Mouse (Mus musculus) layer of hippocampus, postnatal 25 days (tissue): Measurements from ENCODE around the gene Cfap43. TPM values are rescaled to one million over a fixed set of nuclear protein-coding genes. Genes with fewer than 3 reads are reported as not detected.

Experiments used
- DNase-seq, 2 experiments: peaks; one replicate each; pipeline ENCODE4 v3.0.0; 2022; ENCODE audit warnings: mixed read lengths in 2 of 2, low spot score in 1 of 2; ENCODE audit errors: extremely low spot score in 1 of 2
- total RNA-seq, 2 experiments: library from RNA; stranded (reverse); gene quantifications; 2 replicates each; pipeline ENCODE4 v1.2.3; 2021

The Cfap43 gene
- total RNA-seq, 2 experiments from 2014 or later: 0.74 to 1.3 TPM

DNA sequence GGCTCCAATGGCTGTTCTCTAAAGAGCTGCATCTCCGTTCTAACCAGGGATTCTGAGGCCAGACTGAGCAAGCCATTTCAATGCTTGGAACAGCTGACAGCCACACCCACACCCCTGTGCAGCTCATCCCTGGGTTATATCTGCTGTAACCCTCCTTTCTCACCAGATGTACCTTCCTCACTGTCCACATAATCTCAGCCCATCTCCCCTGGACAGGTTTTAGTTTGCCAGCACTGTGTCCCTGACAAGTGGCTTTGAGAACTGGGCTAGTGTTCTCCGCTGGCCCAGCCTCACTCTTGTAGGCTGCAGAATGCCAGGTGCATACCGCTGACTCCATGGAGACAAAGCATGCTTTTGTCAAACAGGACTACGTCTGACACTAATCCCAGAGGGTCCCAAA, 1.7 kb downstream of the Cfap43 start:
- DNase-seq: no peak

DNA sequence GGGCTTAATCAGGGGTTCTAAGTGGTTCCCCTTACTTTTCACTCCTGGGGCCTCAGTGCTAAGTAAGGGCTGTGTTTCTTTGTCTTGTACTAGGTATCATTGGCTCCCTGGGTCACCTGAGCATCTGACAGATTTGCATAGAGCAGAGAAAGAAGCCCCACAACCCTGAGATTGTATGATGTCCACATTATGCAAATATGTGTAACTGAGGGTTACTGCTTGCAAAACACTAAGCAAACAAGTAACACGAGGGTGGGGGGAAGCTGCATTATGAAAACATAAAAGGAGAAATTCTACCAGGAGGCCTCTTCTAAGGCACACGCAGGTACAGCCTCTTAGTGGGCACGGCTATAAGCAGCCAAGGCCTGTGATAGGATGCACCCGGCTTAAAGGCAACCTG, 3.8 kb downstream of the Cfap43 start:
- no peak for DNase-seq

DNA sequence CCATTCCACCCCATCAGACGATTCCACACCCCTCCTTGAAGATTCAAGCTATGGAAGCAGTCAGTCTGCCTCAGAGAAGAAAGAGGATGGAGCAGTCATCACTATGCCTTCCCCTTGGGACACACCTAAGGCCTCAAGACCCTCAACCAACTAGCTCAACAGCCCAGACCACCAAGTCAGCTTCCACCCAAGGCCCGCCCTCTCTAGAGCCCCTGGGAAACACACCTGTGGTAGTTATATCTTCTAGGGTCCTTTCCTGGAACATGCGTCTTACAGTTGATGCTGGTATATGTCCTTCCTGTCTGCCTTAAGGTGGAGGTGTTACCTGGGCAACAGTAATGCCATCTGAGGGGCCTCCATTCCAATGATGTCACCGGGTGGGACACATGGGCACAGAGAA, 4.9 kb downstream of the Cfap43 start:
- DNase-seq: no peak

DNA sequence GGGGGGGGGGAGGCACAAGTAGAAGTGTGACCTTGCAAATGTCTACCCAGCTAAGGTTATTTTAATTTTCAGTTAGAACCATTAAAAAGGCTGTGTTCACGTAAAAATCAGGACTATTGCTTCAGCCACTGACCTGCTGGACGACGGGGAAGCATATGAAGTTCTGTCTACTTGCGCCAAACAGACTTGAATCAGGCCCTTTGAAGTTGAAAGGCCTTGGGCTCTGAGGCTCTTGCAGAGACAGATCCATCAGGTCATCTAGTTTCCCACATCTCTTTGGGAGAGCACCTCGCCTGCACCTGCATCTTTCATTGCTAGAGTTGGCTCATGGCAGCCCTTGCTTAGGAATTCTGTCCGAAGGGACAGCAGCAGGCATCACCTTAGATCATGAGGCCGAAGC, 5.7 kb downstream of the Cfap43 start:
- no peak for DNase-seq

DNA sequence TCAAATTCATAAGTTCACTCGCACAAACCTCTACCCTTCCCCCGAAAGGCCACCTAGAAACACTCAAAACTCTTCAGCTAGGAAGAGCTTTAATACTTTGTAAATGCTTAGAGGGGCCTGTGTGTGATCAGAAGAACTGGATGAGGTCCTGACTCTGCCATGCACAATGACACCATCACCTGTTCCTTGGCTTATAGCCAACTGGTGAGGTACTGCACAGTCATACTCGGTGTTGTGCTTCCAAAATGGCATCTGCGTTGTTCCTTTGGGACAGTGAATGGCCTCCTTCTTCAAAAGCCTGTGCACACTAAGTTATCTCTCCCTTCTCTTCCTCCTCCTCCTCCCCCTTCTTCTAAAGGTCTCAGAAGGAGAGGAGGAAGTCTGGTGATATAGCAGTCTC, 8.3 kb downstream of the Cfap43 start:
- DNase-seq: no peak

DNA sequence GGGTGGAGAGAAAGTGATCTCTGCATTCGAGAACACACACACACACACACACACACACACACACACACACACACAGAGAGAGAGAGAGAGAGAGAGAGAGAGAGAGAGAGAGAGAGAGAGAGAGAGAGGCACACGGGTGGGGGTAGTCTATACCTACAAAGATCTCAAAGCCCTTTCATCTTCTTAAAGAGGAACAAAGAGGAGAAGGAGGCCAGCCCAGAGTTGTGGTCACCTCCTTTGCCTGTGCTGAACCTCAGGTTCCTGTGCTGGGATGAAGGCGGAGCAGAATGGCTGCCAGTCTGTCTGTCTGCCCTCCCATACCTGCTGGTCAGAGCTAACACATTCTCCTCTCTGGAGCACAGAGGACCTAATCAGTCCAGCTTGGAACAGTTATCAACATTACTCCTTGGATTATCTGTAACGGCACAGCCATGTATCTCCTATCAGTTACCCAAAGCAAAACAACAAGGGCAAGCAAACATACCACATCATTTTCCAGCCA, 8.9 kb downstream of the Cfap43 start:
- no peak for DNase-seq

DNA sequence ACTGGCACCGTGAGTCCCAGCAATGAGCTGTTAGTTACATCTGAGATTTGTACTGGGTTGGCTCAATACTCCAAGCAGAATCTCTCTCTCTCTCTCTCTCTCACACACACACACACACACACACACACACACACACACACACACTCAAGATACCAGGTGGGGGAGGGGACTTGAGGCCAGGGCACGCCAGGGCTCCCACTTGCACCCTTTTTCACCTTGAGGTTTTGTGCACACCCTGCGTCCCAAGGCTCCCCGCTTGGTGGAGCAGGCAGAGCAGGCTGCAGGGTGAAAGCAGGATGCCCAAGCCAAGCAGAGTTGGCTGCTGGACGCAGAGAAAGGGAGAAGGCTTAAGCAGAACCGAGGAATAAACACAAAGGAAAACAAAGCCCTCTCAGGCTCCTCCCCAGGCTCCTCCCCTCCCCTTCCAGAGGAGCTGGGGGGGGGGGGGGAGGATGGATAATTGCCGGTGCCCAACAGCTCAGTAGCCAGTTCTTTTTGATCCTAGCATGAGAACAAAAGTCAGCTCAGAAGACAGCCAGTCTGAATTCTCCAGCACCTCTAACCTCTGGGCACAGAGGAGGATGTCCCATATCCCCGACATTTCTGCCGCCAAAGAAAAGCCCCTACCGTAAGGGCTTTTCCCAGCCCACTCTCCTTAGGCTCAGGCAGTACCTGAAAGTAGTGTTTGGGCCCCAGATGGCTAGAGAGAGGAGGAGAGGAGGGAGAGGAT, 9.5 kb downstream of the Cfap43 start:
- DNase-seq: no peak

DNA sequence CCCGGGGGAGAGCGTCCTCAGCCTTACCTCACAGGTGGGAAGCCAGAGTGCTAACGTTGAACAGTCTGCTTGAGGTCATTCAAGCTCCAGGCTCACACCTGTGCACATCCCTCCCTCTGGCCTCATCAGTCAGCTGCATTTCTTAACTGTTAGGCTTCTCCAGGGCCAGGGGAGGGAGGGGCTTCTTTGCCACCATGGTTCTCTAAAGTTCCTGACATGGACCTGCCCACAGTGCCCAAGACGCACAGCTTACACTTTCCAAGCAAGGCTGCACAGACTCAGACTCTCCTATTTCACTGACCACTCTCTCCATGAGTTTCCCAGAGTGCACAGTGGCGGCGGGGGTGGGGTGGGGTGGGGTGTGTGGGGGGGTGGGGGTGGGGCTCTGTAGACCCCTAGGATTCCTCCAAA, 10.1 kb downstream of the Cfap43 start:
- no peak for DNase-seq

DNA sequence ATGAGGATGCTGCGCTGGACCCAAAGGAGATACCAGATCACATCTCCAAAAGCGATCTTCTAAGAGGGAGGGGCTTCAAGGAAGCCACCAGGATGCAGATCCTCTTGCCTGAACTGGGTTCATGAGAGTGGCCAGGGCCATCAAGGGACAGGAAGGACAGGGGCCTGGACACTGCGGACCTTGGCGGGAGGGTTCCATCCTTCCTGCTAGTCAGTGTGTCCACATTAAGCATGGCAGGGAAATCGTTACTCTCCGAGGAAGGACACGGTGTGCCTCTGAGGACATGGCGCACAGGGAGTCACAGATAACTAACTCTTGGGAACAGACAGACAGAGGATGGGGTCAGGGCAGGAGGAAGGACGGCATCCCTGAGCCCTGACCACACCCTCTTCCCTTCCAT, 11.5 kb downstream of the Cfap43 start:
- DNase-seq: no peak

DNA sequence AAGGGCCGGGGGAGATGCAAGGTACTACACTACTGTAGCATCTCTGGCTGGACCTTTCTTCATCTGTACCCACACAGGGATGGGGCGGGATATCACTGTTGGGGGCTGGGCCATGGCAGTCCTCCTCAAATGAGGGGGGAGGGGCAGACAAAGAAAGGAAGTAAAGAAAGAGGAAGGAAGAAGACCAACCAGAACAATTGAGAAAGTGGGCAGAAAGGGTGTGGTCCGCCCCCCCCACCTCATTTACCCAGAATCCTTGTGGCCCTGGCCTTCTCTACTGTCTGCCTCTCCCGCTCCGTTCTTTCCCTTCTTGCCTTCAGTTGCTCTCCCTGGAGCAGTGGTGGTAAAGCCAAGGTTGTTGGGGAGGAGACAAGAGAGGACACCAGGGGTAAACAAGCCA, 13.5 kb downstream of the Cfap43 start:
- no peak for DNase-seq

DNA sequence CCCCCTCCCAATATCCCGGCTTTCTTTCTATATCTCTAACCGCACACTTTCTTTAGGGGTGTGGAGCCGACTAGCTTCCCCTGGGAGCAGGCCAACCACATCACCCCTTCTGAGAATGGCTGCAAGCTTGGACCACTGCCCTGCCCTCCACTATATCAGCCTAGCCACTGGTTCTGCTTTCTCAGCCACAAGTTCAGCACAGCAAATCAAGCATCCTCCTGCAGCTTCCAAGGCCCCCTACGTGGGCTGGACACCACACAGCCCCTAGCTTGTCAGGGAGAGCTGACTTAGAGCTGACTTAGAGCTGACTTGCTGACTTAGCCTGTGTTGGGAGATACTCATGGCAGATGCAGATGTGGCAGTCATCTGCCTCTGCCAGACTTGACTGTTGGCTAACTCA, 14.0 kb downstream of the Cfap43 start:
- no peak for DNase-seq

DNA sequence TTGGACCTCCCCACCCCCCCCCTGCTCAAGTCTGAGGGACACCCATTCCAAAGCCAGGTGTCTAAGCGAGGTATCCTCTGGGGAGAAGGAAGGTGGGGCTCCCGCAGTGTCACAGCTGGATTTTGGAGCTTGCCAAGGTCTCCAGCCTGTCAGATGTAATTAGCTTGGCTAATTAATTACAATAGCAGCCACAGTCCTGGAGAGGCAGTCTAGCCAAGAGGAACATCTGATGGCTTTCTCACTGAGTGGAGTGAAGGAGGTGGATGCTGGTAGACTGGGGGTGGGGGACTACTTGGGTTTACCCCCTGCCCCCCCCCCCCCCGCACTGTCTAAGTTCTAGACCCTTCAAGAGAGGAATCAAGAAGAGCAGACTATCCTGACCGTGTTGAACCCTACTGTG, 15.4 kb downstream of the Cfap43 start:
- no peak for DNase-seq

DNA sequence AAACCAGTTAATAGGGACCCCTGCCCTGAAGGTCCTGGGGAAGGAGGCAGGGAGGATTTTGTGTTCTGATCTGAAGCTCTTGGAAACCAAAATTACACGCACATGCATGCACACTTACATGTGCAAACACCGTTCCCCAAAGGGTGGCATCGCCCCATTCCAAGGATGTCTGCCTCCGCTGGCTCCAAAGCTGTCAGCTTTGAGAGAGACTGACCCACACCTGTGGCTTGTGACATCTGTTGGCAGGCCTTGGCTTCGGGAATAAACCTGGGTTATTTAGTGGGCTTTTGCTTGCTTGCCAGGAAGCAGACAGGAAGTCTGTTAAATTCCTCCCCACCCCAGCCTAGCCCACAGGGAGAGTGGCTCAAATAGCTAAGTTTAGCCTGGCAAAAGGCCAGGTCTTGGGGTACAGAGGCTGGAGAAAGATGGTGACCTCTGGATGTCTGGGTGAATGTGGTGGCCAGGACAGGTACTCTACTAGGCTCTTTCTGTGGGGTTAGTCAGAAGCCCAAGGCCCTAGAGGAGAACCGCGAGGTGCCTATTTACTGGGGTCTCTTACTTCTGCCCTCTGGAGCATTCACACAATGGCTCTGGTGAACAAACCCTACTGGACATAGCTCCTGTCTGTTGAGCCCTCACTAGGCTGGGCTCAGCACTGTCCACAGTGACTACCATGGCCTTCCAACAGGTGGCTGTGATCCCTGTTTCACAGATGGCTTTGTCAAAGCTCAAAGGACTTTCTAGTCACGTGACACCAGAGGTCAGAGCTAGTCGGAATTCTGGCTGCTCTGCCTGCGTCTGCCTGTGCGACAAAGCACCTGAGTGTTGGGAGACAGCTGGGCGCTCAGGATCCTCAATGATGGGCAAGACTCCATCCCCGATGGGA, 16.5 kb downstream of the Cfap43 start:
- DNase-seq: no peak

DNA sequence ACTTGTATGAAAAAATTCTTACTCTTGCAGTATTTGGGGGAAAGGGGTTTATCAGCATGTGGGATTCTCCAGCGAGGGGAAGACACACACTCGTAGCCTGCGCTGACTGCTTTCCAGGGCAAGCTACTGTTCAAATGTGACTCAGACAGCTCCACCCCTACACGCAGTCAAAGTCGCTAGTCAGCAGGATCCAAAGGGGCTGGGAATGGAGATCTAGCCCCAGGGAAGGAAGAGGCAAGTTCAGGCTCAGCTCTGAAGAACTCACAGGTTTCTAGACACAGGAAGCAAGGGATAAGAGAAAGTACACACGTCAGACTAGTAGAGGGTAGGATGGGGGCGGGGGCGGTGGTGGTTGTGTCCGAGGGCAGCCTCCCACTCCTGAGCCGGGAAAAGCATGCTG, 18.5 kb downstream of the Cfap43 start:
- DNase-seq: no peak

DNA sequence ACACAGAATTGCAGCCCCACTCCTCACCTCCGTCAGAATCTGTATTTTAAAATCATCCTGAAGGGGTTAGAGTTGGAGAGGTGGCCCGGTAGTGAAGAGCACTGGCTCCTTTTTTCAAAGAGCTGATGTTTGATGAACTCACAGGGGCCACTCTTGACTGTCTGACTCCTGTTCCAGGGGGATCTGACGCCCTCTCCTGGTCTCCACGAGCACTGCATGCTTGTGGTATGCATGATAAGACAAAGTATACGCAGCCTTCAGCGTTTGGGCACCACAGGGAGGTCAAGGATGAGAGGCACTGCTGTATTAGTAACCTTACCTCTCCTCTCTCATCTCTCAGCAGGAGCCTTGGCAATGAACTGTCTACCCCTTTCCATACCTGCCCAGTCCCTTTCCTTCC, 19.1 kb downstream of the Cfap43 start:
- DNase-seq: no peak

DNA sequence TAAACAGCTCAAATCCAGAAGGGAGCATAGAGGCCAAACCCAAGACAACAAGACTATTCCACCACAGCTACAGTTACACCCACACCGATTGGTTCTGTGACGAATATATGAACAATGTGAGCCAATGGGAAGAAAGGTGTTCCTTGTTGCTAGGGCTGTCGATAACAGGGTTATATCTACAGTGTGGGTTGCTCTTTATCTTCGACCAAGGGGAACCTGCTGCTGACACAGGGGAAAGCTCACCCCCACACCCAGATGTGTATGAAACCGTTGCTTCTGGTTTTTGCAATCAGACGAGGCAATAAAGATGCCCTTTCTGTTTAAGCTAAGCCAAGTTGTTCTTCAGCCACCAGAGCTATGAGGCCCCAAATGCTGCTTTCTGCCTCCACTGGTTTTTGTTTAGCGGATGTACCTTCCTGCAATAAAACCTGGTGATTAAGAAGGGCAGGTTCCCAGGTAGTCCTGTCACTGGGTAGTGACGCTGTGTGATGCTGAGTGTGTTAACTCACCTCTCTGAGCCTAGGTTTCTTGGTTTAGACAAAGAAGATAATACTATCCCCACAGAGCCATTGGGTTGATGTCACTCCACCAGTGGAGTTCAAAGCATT, 20.5 kb downstream of the Cfap43 start:
- DNase-seq: no peak

DNA sequence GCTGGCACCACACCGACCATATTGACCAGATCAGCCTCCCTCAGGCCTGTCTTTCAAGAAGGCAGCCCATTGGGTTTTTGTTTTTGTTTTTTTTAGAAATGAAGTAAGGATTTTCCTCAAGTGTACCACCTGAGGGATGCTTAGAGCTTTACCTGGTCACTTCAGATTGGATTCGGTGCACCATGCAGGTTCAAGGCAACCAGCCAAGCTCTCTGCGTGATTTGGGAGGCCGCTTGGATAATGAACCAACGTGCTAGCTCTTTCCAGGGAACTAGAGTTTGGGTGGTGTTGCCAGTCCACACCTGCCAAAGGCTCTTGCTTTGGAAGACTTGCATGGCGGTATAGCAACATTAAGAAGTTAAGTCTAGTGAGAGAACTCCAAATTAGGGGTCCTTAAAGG, 26.0 kb downstream of the Cfap43 start:
- no peak for DNase-seq

DNA sequence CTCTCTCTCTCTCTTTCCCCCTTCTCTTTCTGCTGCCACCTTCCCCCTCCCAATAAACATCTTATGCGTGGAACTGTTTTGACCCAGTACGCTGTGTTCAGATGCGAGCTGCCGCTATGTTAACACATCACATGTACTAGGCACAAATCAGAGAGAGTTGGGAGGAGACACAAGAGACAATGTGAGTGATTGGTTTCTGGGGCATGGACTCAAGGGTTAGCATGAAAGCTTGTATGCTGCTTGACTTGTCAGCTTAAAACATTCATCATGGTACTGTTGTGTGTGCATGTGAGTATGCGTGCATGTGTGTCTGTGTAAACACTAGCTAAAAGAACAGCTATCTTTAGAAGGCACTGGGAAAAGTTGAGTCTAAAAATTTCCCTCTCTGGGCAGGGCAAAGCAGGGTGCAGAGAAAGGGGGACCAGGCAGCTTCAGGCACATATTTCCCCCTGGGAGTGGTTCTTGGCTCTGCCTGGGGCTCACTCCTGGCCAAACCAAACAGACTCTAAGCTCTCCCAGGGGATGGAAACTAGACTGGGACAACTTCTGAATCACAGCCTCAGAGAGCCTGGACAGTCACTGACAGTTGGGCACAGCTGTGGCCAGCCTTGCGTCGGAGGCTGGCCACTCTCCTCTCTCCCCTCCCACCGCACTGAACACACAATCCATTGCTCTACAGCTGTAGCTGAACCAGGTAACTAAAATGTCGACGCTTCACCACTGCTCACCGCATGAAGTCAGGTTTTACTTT, 27.4 kb downstream of the Cfap43 start:
- no peak for DNase-seq

DNA sequence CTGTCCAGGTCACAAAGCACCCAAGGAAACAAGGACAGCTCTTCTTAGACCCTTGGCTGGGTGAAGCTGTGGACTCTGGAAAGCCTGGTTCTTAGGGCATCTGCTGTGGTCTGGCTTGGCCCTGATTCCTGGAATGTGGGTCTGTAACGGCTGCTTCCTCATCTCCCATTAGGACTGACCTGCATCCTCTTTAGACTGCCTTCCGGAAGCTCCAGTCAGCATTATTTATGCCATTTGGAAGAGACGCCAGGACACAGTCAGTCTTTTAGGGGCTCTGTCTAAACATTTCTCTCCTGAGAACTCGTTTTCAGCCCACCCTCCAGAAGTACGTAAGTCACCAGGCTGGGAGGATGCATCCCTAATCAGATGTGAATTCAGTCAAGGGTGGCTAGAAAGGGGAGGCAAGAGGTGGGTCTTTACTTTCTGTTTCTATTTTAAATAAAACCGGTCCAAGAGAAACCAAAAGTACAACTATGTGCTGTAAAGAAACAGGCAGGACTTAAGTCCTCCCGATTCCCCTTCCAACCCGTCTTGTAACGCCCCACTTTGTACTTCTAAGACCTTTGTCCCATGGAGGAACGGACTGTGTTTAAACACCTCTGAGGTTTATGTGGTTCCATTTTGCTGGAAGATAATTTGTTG, 28.5 kb downstream of the Cfap43 start:
- no peak for DNase-seq

DNA sequence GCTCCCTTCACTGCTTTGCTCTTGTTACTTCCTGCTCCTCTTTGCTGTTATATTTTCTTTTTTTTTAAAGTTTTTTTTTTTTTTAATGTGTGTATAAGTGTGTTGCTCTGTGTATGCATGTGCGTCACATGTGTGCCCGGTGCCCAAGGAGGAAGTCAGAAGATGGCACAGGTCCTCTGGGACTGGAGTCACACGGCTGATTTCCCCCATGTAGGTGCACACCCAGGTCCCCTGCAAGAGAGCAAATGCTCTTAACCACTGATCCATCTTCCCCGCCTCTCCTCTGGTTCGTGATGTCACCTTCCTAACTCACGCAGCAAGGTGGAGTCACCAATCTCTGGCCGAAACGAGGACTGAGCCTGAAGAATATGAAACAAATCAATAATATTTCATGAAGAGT, 31.1 kb downstream of the Cfap43 start:
- no peak for DNase-seq
